Mouse (Mus musculus): ENCODE data around the gene Kif5c. TPM values are rescaled to one million over a fixed set of nuclear protein-coding genes. Genes with fewer than 3 reads are reported as not detected.

The Kif5c gene
- polyA plus RNA-seq, 1 experiment: 0.37 TPM

DNA sequence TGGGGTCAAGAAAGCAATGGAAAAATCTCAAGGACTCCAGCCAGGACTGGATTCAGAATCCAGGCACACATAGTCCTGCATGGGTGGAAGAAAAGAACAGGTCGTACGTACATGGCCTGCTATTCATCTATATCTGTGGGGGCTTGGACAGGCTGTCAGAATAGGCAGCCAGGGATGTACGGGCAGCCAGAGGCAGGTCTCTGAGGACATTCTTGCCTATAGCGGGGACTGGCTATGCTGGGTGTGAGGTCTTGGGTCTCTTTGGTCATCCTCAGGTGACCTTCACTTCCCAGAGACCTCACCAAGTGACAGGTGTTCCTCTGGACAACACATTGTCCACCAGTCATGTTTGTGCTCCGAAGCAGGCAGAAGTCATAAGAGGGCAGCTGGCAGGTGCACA, 36.6 kb upstream of the Kif5c start:
- TF ChIP-seq POLR2A (IDR thresholded peaks at IDR 0.05; ENCODE audit: borderline replicate concordance, extremely low read depth, low read depth, low read length): no peak
- TF ChIP-seq CTCF (IDR thresholded peaks at IDR 0.05; ENCODE audit: insufficient read depth, low read length): no peak
- no peak for DNase-seq
- H3K4me1 ChIP-seq (ENCODE audit: control insufficient read depth, insufficient read depth, low read length): no peaks in the 10 kb centered on the region
- WGBS: 94% methylated on average over 5 of the region's 5 CpGs
- no peak overlapping the region for H3K4me3 ChIP-seq (replicated peaks; ENCODE audit: extremely low read depth, low read depth, low read length)

DNA sequence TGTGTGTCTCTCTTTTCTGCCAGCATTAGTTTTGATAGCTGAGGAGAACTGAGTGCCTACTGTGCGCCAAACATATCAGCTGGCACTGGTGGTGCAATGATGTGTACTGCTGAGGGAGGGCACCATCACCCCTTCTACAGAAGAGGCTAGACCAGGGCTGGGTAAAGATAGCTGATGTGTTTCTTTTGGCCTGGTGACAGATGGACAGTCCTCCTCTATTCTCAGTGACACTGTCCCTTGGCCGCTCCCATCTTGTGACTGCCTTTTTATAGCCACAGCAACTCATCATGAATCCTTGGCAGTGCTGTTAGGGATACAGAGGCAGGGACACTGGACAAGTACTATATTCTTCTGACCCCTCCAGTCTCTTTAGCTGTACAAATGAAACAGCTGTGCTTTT, 35.8 kb upstream of the Kif5c start:
- DNase-seq: no peak
- WGBS: 80% methylated on average over 2 of the region's 2 CpGs

DNA sequence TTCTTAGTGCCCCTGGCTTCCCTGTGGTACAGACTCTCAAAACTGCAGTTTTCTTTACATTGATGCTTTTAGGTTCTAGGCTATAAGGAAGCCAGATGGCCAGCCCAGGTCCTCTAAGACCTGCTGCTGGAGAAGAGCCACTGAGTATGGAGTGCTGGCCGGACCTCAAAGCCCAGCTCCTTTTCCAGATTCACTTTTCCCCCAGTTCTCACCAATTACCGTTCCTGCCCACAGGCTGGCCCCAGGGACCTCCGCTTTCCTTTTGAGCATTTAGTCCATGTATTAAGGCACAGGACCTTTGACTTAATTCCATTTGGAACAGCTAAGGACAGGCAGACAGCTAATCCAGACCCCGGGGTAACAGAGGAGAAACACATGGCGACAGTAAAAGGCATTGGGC, 28.6 kb upstream of the Kif5c start:
- TF ChIP-seq POLR2A (IDR thresholded peaks at IDR 0.05; ENCODE audit: borderline replicate concordance, extremely low read depth, low read depth, low read length): no peak
- no peak for TF ChIP-seq CTCF (IDR thresholded peaks at IDR 0.05; ENCODE audit: insufficient read depth, low read length)
- Histone ChIP-seq H3K4me1 (ENCODE audit: control insufficient read depth, insufficient read depth, low read length) (no peaks in the 10 kb centered on the region), H3K4me3 (replicated peaks; ENCODE audit: extremely low read depth, low read depth, low read length) (no peak overlapping the region)
- DNase-seq: no peak
- 64% methylated on average over 5 of the region's 5 CpGs for WGBS

More for the DNA sequence above, 35.8 kb upstream of the Kif5c start:
- Histone ChIP-seq H3K4me1 (ENCODE audit: control insufficient read depth, insufficient read depth, low read length) (no peaks in the 10 kb centered on the region), H3K4me3 (replicated peaks; ENCODE audit: extremely low read depth, low read depth, low read length) (no peak overlapping the region)
- TF ChIP-seq POLR2A (IDR thresholded peaks at IDR 0.05; ENCODE audit: borderline replicate concordance, extremely low read depth, low read depth, low read length) (no peak), CTCF (IDR thresholded peaks at IDR 0.05; ENCODE audit: insufficient read depth, low read length) (no peak)

DNA sequence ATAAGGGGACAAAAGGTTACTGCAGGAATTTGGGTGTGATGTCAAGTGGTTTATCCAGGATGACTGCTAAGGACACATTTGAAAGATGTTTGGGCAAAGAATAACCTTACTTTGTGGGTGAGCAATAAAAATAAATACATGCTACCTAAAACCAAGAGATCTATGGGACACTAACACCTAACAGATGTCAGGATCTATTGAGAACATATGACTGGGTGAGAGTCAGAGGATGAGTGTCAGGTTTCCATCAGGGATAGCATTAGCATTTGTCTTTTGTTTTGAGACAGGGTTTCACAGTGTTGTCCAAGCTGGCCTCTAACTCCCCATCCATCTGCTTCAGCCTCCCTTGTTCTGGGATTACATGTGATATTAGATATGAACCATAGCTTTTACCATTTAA, 26.2 kb upstream of the Kif5c start:
- DNase-seq: no peak
- no peak for TF ChIP-seq POLR2A (IDR thresholded peaks at IDR 0.05; ENCODE audit: borderline replicate concordance, extremely low read depth, low read depth, low read length)
- TF ChIP-seq CTCF (IDR thresholded peaks at IDR 0.05; ENCODE audit: insufficient read depth, low read length): no peak
- no peaks in the 10 kb centered on the region for H3K4me1 ChIP-seq (ENCODE audit: control insufficient read depth, insufficient read depth, low read length)
- H3K4me3 ChIP-seq (replicated peaks; ENCODE audit: extremely low read depth, low read depth, low read length): no peak overlapping the region

DNA sequence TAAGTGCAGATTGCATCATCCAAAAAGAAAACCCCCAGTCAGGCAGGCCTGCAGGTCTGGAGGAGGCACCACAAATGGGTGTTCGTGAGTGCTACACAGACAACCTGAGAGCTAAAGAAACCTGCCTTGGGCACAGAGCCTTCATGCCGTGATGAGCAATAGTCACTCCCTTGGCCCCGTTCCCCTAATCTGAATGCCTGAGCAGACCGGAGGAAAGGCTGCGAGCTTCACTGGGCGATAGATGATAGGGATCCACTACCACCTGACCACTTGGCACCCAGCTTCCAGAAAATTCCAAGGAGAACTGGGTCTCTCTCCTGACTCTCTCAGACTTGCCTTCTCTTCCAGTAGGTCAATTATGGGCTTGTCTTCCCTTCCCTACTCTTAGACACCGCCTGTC, 24.2 kb upstream of the Kif5c start:
- Histone ChIP-seq H3K4me3 (replicated peaks; ENCODE audit: extremely low read depth, low read depth, low read length) (no peak overlapping the region), H3K4me1 (ENCODE audit: control insufficient read depth, insufficient read depth, low read length) (no peaks in the 10 kb centered on the region)
- 82% methylated on average over 7 of the region's 7 CpGs for WGBS
- DNase-seq: no peak
- TF ChIP-seq CTCF (IDR thresholded peaks at IDR 0.05; ENCODE audit: insufficient read depth, low read length) (no peak), POLR2A (IDR thresholded peaks at IDR 0.05; ENCODE audit: borderline replicate concordance, extremely low read depth, low read depth, low read length) (no peak)

DNA sequence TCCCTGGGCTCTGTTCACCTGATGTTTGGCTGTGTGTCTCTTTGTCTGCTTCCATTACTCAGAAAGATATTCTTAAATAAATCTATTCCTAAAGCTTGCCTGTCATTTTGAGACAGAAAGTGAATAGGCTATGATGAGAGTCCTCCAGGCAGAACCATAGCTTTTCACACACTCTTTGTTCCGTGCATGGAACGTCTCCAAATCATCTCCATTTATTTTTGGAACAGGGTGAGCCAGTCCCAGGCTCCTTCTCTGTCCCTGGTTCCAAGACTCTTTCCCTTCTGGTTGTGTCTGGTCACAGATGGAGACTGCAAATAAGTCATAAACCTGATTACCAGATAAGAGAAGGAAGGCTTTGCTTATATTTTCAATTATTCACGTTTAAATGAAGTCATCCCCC, 22.8 kb upstream of the Kif5c start:
- WGBS: 61% methylated on average over 3 of the region's 3 CpGs
- no peaks in the 10 kb centered on the region for H3K4me1 ChIP-seq (ENCODE audit: control insufficient read depth, insufficient read depth, low read length)
- DNase-seq: no peak
- H3K4me3 ChIP-seq (replicated peaks; ENCODE audit: extremely low read depth, low read depth, low read length): no peak overlapping the region
- TF ChIP-seq CTCF (IDR thresholded peaks at IDR 0.05; ENCODE audit: insufficient read depth, low read length): no peak
- TF ChIP-seq POLR2A (IDR thresholded peaks at IDR 0.05; ENCODE audit: borderline replicate concordance, extremely low read depth, low read depth, low read length): no peak

DNA sequence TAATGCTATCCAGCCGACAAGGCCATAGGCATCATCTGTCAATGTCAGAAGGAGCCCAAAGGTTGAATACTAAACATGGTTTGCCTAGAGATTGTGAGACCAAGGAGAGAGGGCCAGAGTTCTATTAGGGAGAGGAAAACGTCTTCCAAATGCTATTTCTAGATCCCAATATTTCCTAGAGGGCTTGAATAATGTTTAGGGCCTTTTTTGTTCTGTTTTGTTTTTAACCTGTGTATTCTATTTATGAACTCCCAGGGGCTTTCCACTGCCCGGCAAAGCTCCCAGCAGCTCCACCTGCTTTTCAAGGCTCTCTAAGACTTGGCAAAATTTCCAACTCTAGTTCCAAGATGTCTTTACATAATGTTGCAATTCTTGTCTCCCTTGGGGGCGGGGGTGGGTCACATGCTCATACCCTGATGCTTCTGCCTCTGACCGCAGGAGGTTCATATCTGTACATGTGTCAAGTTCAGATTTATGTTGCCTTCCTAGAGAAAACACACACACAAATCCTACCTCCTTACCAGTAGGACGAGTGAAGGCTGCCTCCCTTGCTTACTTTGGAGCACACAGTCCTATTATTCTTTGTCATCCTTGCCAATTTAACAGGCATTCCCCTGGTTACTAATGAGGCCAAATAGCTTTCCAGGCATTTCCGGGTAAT, 18.9 kb upstream of the Kif5c start:
- Histone ChIP-seq H3K4me3 (replicated peaks; ENCODE audit: extremely low read depth, low read depth, low read length) (no peak overlapping the region), H3K4me1 (ENCODE audit: control insufficient read depth, insufficient read depth, low read length) (no peaks in the 10 kb centered on the region)
- no peak for DNase-seq
- no peak for TF ChIP-seq POLR2A (IDR thresholded peaks at IDR 0.05; ENCODE audit: borderline replicate concordance, extremely low read depth, low read depth, low read length)
- no peak for TF ChIP-seq CTCF (IDR thresholded peaks at IDR 0.05; ENCODE audit: insufficient read depth, low read length)
- 52% methylated on average over 7 of the region's 7 CpGs for WGBS

DNA sequence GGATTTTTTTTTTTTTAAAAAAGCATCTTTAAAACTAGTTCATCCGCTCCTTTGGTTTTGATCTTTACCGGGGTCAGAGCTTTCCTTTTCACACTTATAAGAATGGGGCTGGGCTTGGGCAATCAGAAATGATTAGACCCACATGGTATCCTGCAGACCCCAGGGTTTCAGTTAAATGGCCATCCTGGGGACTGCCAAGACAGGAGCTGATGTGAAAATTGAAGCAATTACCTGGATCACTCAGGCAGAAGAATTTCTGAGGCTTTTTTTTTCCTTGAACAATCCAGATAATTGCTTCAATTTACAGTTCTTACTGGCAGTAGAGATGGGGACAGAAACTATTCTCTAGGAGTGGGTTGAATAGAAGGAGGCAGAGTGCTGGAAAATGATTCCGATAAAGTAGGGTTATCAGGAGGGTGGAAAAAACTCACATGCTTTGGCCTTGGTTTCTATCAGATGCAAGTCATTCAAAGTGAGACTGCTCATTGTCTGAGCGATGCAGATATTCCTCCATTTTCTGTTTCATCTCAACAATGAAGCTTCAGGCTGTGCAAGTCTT, 16.2 kb upstream of the Kif5c start:
- TF ChIP-seq POLR2A (IDR thresholded peaks at IDR 0.05; ENCODE audit: borderline replicate concordance, extremely low read depth, low read depth, low read length): no peak
- no peak for TF ChIP-seq CTCF (IDR thresholded peaks at IDR 0.05; ENCODE audit: insufficient read depth, low read length)
- Histone ChIP-seq H3K4me1 (ENCODE audit: control insufficient read depth, insufficient read depth, low read length) (no peaks in the 10 kb centered on the region), H3K4me3 (replicated peaks; ENCODE audit: extremely low read depth, low read depth, low read length) (no peak overlapping the region)
- WGBS: 91% methylated on average over 4 of the region's 4 CpGs
- no peak for DNase-seq

DNA sequence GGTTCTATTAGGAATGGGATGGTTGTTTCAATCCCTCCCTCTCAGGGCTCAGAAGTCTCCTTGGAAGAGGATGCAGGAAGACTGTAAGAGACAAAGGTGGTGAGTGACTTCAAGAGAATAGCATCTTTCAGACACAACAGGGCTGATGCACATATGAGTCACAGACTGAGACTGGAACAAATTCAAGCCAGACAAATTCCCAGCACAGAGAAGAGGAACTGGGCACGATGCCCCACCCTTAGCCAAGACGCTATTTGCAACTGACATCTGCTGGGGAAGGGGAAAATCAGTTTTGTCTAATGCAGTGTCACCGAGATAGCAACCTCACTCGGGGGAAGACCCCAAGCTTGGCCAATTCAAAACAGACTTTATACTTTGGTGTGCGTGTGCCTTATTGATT, 9.5 kb upstream of the Kif5c start:
- Histone ChIP-seq H3K4me3 (replicated peaks; ENCODE audit: extremely low read depth, low read depth, low read length) (no peak overlapping the region), H3K4me1 (ENCODE audit: control insufficient read depth, insufficient read depth, low read length) (no peaks in the 10 kb centered on the region)
- 62% methylated on average over 5 of the region's 5 CpGs for WGBS
- no peak for DNase-seq
- no peak for TF ChIP-seq CTCF (IDR thresholded peaks at IDR 0.05; ENCODE audit: insufficient read depth, low read length)
- no peak for TF ChIP-seq POLR2A (IDR thresholded peaks at IDR 0.05; ENCODE audit: borderline replicate concordance, extremely low read depth, low read depth, low read length)

DNA sequence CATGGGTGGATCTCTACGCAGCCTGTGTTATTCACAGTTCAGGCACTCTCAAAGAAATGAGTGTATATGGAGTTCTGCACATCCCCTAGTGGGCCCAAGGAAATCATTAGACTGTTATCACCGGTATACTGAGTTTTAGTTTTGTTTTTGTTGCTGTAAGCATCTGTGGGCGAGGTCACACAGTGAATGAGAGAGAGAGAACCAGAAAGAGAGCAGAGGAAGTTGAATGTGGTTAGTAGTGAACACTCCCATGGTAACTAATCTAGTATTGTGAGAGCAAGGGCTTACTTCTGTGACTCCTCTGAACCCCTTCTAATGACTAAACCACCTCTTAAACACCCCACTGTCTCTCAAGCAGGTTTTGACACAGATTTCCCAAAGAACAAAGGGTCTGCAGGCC, 2.3 kb upstream of the Kif5c start:
- Histone ChIP-seq H3K4me3 (replicated peaks; ENCODE audit: extremely low read depth, low read depth, low read length) (no peak overlapping the region), H3K4me1 (ENCODE audit: control insufficient read depth, insufficient read depth, low read length) (peaks cover 4% of the 10 kb centered on the region; the same call in 1 of the 2 replicates)
- no peak for TF ChIP-seq CTCF (IDR thresholded peaks at IDR 0.05; ENCODE audit: insufficient read depth, low read length)
- no peak for TF ChIP-seq POLR2A (IDR thresholded peaks at IDR 0.05; ENCODE audit: borderline replicate concordance, extremely low read depth, low read depth, low read length)
- DNase-seq: no peak
- 69% methylated on average over 3 of the region's 3 CpGs for WGBS
